Mouse (Mus musculus) brain, embryonic 14.5 days (tissue): ENCODE results near the gene Itpa.

ENCODE experiments used
- CTCF ChIP-seq: fragments of 200-500 bp; IDR thresholded peaks from 2 replicates; pipeline ENCODE4 v1.5.1; 2012; ENCODE audit warnings: inconsistent platforms, mild to moderate bottlenecking, moderate library complexity, borderline replicate concordance; ENCODE audit not compliant: insufficient read depth, insufficient read length; ENCODE audit errors: extremely low read depth
- POLR2A ChIP-seq: fragments of 200-500 bp; IDR thresholded peaks from 2 replicates; pipeline ENCODE4 v1.6.1; 2012; ENCODE audit warnings: mild to moderate bottlenecking, inconsistent platforms, borderline replicate concordance; ENCODE audit not compliant: poor library complexity, insufficient read depth, insufficient read length, severe bottlenecking; ENCODE audit errors: extremely low read depth

- TF ChIP-seq CTCF (no peak), POLR2A (no peak)
Measured at GRCm38 (mm10) chr2:130656536-130656935, 10.9 kb upstream of the Itpa start.
